Mouse (Mus musculus): Measurements from ENCODE around the gene Skap1.

- TF ChIP-seq CTCF (IDR thresholded peaks at IDR 0.05; ENCODE audit: low read depth) (no peak), EP300 (IDR thresholded peaks at IDR 0.05; ENCODE audit: low read depth) (no peak)
Measured at GRCm38 (mm10) chr11:96718609-96719008, 254.2 kb downstream of the Skap1 start.

Measured in liver, postnatal 0 days (tissue).